Mouse (Mus musculus) induced T-regulatory cell, adult 2 months (primary cell): Measurements from ENCODE around the gene Pfdn2.

Experiments used
- DNase-seq: peaks from one replicate; pipeline ENCODE4 v3.0.0-alpha.2; 2012; ENCODE audit warnings: low read depth

Pfdn2 gene

DNA sequence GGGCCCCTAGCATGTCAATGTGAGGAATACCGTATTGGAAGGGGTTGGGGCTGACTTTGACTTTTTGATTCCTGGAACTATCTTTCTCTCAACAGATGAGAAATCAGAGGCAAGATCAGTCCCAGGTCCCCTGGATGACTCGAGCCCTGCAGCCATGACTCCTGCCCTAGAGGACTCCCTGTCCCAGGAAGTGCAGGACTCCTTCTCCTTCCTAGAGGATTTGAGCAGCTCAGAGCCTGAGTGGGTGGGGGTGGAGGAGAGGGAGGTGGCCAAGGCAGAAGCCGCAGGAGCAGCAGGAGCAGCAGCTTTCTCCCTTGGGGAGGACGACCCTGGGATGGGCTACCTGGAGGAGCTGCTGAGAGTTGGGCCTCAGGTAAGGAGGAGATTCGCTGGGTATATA lies 61.8 kb downstream of the Pfdn2 start:
- no peak for DNase-seq
